Mouse (Mus musculus): Measurements from ENCODE around the gene Zbtb7a. TPM values are rescaled to one million over a fixed set of nuclear protein-coding genes. Genes with fewer than 3 reads are reported as not detected.

Zbtb7a gene
- total RNA-seq (2014; fragmentation: Nextera tagmentation) (33.4 and 34.4 TPM in 2 replicates), total RNA-seq (2017) (8.5 and 15.9 TPM in 2 replicates)

DNA sequence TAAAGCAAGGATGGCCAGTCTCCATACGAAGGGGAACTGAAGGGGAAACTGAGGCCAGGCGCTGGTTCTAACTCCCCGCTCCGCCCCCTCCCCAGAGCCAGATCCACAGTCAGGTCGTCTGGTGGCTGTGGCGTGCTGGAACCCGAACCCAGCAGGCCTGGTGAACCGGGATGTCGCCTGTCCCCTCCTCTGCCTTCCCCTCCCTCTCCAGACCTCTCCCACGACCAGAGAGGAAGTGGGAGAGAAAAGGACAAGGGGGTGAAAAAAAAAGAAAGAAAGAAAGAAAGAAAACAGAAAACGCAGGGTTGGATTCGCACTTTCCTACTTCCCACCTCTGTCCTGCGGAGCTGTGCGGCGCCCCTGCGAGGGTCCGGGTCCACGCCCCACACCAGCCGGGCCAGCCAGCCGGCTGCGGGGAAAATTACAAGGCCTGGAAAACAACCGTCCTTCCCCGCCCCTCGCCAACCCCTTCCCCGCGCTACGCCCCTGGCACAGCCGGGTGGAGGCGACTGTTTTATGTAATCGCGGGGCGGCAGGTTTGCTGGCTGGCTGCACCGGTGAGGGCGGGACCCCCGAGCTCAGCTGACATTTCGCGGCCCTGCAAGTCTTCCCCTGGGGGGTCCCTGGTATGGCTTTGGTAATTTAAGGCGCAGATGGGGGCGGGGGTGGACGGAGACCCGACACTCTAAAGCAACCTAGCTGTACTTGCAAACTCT, at the start of gene Zbtb7a:
TSS of gene Zbtb7a (plus strand) at position 255 of the 716 bp plus-strand sequence.
- peak; percentile 34 for ATAC-seq (replicated peaks; ENCODE audit: low FRiP score, low TSS enrichment, poor library complexity, severe bottlenecking)

- no peak for ATAC-seq (replicated peaks; ENCODE audit: low FRiP score, low TSS enrichment, poor library complexity, severe bottlenecking)
These were observed 48.0 kb upstream of the Zbtb7a start for GRCm38 (mm10) chr10:81087021-81087420.

- no peak for ATAC-seq (replicated peaks; ENCODE audit: low FRiP score, low TSS enrichment, poor library complexity, severe bottlenecking)
These were observed 45.8 kb upstream of the Zbtb7a start for GRCm38 (mm10) chr10:81089216-81089615.

- peak; percentile 16; the same call in 1 of the 2 replicates for ATAC-seq (replicated peaks; ENCODE audit: low FRiP score, low TSS enrichment, poor library complexity, severe bottlenecking)
These were observed 44.4 kb upstream of the Zbtb7a start for GRCm38 (mm10) chr10:81090621-81091020.

DNA sequence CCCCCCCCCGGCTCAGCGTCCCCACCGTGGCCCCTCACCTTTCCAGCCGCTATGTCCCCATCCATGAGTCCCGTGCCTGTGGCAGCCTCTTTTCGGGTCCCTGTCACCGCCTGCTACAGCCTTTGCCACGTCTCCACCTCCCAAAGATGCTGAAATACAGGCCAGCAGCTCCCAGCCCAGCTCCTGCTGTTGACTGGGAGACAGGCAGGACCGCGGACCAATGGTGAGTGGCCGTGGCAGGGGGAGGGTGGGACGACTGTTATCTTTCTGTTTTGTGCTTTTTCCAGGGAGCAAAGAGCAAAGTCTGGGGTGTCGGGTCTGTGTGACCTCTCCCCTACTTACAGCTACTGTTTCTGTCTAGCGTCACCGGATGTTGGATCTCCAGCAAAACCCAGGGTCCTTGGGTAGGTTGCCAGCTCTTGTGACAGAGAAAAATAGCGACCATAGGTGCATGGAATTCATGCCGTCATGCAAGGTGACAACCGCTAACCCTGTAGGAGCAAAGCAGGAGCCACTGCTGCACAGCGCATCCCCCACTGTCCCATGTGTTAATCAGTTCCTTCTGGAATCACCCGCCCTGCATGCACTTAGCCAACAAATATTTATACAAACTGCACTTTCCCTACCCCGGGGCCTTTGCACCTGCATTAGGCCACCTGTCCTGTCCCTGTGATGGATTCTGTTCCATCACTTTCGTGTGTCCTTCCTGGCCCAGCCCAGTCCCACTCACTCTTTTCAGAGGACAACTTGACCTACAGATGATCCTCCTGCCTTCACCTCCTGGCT, 42.4 kb upstream of the Zbtb7a start:
- ATAC-seq (replicated peaks; ENCODE audit: low FRiP score, low TSS enrichment, poor library complexity, severe bottlenecking): peak; percentile 55

DNA sequence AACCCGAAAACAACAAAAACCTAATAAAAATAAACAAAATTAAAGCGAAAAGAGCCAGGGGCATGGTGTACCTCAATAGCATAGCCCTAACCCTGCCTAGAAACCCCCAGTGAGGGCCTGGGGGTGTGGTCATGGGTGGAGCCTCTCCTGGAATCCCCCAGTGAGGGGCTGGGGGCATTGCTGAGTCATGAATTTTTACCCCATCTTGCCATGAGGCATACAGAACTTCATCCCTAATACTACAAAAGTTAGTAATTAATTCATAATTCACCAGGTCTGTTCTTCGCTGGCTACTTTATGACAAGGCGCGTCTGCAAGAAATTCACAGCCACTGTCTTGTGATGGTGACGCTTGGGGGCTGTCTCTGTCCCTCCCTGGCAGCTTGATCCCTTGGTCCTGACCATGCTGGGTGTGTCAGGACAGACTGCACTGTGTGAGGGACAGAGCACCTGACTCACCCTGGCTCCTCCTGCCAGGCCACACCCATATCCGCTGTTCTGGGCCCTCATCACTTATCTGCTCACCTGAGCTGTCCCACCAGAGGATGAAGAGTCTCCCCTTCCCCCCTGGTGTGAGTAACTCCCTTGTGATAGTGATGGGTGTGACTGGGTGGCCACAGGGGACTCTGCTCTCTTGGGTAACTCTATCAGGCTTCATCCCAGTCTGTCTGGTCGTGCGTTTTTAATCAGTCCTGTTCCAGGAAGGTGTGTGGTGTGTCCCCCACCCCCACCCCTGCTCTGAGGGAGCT, 39.9 kb upstream of the Zbtb7a start:
- peak; percentile 34; the same call in 1 of the 2 replicates for ATAC-seq (replicated peaks; ENCODE audit: low FRiP score, low TSS enrichment, poor library complexity, severe bottlenecking)

DNA sequence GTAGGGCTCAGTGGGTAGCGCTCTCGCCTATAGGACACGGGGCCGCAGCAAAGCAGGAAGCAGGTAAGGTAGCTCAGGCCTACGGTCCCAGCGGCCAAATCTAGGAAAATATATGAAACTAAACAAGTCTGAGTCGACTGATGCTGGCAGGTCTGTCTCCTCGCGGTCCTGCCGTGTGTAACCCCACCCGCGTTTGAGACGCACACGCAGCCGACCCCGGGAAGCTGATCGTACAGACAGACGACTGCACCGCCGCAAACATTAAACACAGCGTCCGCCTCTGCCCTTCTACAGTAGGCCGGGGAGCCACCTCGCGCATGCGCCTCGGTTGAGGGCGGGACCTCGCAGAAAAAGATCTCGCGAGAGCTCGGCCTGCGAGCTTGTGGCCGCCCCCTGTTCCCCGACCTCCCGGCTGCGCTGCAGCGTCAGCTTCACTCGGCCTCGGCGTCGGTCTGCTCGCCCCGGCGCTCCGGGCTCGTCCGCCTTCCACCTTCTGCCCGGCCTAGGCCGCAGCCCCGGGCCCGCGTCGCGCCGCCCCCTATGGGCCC, 29.4 kb upstream of the Zbtb7a start, which contains the start of gene Map2k2:
TSS of gene Map2k2 (plus strand) at position 351 of the 548 bp plus-strand sequence.
- peak; percentile 77 for ATAC-seq (replicated peaks; ENCODE audit: low FRiP score, low TSS enrichment, poor library complexity, severe bottlenecking)

DNA sequence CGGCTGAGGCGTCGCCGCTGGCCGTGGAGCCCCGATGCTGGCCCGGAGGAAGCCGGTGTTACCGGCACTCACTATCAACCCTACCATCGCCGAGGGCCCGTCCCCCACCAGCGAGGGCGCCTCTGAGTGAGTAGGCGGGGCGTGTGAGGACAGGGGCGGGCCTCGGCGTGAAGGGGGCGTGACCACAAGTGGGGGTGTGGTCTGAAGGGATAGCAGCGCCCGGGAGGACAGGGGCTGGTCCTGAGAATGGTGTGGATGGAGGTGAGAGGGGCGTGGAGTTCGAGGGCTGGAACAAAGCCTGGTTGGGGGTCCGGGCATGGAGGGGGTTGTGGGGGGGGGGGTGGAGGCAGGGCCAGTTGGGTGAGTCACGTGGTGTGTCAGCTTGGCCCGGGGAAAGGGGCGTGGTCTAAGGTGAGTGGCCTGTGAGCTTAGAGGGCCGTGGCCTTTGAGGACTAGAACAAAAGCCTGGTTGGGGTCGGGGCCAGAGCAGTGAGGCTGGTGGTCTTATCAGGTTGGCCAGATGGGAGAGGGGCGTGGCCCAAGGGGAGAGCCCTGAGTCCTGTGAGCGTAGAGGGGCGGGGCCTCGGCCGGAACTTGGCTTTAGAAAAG, 28.8 kb upstream of the Zbtb7a start:
- peak; percentile 73 for ATAC-seq (replicated peaks; ENCODE audit: low FRiP score, low TSS enrichment, poor library complexity, severe bottlenecking)

DNA sequence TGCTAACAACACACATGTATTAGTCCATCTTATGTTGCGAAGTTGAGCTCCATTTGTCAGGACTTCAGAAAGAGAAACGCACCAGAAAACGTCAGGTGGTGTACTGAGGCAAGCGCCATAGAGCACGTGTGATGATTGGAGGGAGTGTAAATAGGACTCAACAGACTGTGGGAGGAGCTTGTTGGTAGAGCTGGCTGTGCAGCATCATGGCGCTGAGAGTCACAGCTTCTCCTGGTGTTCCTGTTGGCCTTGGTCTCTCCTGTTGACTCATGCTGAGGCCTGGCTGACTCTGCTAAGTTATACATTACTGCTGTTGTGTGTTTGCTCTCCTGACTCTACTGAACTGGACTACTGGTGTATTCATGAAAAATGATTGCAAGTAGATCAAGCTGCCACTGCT, 22.1 kb upstream of the Zbtb7a start:
- ATAC-seq (replicated peaks; ENCODE audit: low FRiP score, low TSS enrichment, poor library complexity, severe bottlenecking): no peak

GRCm38 (mm10) chr10:81119625-81120024, 15.4 kb upstream of the Zbtb7a start:
- ATAC-seq (replicated peaks; ENCODE audit: low FRiP score, low TSS enrichment, poor library complexity, severe bottlenecking): no peak

DNA sequence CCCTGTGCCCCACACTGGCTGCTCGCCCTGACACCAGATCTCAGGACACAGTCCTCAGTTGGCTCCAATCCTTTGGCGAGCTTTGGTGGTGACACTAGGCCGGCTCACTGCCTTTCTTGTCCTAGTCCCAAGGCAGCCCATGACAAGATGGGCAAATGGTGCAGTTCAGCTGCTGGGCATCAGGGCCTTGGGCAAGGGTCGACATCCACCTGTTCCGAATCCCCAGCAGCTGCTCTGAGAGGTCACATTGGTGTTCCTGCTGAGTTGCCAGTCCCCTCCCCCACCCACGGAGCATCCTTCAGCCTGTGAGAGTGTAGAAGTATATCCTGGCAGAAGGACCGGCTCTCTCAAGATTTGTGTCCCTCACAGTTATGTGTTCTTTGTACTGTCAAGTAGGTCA, 14.4 kb upstream of the Zbtb7a start:
- no peak for ATAC-seq (replicated peaks; ENCODE audit: low FRiP score, low TSS enrichment, poor library complexity, severe bottlenecking)

GRCm38 (mm10) chr10:81122889-81123288, 12.1 kb upstream of the Zbtb7a start:
- ATAC-seq (replicated peaks; ENCODE audit: low FRiP score, low TSS enrichment, poor library complexity, severe bottlenecking): no peak

DNA sequence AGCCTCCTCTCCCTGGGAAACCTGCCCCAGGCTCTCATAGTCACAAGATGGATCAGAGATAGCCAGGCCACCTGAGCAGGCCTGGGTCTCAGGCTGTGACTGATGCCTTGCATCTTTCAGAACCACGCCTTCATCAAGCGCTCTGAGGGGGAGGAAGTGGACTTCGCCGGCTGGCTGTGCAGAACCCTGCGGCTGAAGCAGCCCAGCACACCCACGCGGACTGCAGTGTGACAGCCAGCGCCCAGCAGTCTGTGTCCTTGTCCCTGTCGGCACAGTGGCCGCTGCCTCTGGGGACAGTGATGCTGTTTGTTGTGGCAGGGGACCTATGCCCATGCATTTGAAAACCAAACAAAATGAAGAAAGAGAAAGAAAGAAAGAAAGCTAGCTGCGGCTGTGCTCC, 11.5 kb upstream of the Zbtb7a start:
- ATAC-seq (replicated peaks; ENCODE audit: low FRiP score, low TSS enrichment, poor library complexity, severe bottlenecking): no peak

DNA sequence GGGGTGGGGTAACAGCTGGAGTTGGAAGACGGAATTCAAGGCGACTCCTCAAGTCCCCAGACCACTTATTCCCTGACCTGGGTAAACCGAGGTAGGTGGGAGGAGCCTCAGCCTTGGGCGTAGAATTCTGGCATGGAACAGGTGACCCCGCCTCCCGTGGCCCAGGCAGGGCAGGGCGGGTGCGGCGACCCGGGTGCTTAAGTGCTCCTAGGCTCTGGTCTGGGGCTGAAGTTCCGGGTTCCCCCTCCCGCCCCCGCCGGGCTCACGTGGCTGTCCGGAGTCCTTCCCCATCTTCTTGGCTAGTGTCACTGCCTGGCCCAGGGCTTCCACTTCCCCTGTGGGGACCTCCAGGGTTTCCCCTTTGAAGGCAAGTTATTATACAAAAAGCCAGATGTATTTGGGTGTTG, 836 bp upstream of the Zbtb7a start:
- peak; percentile 32 for ATAC-seq (replicated peaks; ENCODE audit: low FRiP score, low TSS enrichment, poor library complexity, severe bottlenecking)

GRCm38 (mm10) chr10:81135831-81136705, 1.0 kb downstream of the Zbtb7a start:
- peak; percentile 36 for ATAC-seq (replicated peaks; ENCODE audit: low FRiP score, low TSS enrichment, poor library complexity, severe bottlenecking)

DNA sequence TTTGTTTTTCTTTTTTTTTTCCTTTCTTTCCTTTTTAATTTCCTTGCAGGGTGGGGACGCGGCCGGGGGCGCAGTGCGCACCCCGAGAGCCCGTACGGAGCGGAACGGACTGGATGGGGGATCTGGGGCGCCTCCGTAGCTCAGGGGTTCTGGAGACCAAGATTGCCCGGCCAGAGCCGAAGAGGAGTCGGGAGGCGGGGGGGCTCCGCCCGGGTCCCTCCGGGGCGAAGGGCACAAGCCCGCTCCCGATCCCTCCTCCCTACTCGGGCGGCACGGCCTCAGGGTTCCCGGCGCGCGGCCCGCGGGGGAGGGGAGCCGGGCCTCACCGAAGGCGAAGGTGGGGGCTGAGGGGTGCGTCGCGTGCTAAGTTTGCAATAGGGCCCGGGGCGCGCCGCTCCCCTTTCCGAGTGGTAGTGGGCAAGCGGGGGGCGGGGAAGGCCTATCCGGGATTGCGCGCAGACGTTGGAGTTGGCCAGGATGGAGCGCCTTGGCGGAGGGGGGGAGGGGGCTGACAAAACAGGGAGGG, 1.7 kb downstream of the Zbtb7a start:
- ATAC-seq (replicated peaks; ENCODE audit: low FRiP score, low TSS enrichment, poor library complexity, severe bottlenecking): no peak

- peak; percentile 69 for ATAC-seq (replicated peaks; ENCODE audit: low FRiP score, low TSS enrichment, poor library complexity, severe bottlenecking)
These were observed 2.5 kb downstream of the Zbtb7a start for GRCm38 (mm10) chr10:81137252-81138130.

Data from megakaryocyte-erythroid progenitor cell, adult 5-6 weeks (primary cell).